Mouse (Mus musculus) cerebellum, adult 18-20 months (tissue): Measurements from ENCODE around the gene Ncmap.
"Not testable (repeated sequence)": the region's sequence is repeated elsewhere in the genome, so short reads cannot be mapped to it uniquely, and the experiment has no call there.

ENCODE experiments used
- DNase-seq, 2 experiments: peaks; one replicate each; pipeline ENCODE4 v3.0.0; 2021

Gene Ncmap

DNA sequence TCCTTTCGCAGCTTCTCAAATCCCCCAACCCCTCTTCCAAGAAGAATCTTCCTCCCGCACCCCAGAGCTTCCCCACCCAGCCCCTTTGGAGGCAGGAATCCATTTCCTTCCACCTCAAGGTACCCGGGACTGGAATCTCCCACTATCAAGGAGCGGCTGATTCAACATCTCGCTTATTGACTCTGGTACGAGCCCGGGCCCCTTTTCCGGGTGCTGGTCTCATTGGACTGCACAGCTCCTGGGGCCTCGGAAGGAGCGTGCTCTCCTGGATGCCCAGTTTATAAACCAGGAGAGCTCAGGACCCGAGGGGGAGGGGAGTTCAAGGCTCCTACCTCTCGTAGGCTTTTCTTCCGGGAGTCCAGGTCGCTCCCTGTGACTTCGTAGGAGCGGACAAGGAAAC lies 476 bp downstream of the Ncmap start:
- no peak for DNase-seq

DNA sequence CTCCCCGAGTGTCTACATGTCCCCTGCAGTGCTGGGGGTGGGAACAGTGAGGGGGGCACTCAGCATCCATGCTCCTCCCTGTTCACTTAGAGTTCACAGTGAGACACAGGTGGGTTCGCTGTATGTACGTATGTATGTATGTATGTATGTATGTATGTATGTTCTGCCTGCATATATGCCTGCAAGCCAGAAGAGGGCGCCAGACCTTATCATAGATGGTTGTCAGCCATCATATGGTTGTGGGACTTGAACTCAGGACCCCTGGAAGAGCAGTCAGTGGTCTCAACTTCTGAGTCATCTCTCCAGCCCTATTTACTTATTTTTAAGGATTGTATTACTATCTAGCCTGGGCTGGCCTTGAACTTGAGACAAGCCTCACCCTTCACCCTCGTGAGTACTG lies 1.7 kb downstream of the Ncmap start:
- DNase-seq, result no peak

DNA sequence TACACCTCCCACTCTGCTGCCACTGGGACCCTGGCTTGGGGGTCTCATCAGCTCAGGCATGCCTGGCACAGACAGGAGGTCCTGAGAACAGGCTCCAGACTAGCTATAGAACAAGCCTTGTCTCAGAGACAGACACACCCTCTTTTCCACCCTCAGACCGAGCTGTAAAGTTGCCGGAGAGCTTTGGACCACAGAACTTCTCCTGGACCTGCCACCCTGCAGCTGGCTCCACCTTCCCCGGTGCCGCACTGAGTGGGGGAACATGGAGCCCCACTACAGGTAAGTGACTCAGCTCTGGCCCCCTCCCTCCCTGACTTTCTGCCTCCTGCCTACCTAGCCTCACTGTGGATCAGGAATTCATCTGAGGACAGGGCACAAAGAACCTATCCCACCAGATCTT lies 2.7 kb downstream of the Ncmap start:
- DNase-seq, result no peak

DNA sequence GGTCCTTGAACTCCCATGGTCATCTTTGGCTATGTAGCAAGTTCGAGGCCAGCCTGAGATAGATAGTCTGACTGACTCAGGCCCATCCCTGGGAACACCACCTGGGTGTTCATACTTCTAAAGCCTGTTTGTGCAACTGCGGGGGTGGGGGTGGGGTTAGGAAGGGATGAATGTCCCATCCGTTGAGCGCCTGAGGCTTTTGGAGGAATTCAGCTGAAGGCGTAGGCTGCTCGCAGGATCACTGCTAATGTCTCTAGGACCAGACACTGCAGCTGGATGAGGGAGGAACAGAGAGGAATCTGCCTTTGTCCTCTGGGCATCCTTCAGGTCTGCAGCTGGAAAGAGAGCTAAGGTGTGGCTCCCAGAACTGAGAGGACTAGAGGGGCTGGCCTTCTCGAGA lies 3.4 kb downstream of the Ncmap start:
- DNase-seq, result no peak

DNA sequence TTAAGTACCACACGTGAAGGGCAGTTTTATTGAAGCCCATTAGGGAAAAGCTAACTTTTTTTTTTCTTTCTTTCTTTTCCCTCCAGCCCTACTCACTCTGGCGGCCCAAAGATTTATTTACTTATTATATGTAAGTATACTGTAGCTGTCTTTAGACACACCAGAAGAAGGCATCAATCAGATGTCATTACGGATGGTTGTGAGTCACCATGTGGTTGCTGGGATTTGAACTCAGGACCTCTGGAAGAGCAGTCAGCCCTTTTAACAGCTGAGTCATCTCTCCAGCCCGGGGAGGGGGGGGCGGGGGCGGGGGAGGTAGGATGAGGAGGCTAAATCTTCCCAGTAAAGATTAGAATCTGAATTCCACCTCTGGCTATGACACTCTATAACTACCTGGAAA lies 4.6 kb downstream of the Ncmap start:
- no peak for DNase-seq

DNA sequence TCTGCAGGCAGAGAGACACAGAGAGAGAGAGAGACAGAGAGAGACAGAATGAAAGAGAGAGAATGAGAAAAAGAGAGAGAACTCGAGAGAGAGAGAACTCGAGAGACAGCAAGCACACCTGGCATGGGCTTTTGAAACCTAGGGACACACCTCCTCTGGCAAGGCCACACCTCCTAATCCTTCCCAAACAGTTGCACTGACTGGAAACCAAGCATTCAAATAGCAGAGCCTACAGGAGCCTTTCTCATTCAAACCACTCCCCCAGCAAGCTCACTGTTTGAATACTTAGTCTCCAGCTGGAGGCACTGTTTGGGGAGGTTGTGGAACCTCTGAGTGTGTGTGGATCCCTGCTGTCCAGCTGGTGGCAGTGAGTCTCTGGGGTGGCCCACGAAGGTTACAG lies 5.2 kb downstream of the Ncmap start:
- DNase-seq, result no peak

DNA sequence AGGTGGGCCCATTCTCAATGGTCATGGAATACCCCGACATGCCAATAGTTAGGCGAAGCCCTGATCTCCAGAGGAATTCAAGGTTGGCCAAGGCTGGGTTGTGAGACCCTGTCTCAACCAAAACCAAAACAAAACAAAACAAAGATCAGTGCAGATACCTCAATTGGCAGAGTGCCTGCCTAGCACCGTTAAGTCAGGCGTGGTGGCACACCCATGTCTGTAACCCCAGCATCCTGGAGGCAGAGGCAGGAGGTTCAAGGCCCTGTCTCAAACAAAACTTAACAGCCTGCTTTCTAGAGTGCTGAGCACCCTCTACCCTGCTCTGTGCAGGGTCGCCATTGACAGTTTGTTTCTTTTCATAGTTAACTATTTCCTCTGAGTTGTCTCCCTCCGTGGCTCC lies 7.0 kb downstream of the Ncmap start:
- DNase-seq, result no peak

DNA sequence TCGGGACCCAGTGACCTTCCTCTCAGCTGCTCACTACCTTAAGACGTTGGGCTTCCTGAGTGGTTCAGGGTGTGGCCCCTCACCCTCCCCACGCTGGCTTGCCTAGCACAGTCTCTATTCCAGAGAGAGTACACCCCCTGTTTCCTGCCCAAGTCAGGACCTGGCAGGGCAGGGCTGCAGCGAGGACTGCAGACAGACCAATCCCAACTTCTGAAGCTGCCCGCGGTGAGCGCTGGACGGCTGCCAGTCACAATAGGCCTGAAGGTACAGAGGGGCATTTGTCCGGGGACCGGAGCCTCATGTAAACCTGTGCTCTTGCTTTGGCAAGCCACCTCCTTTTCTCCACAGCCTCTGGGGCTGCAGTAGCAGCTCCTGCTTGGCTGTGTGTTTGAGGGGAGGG lies 12.4 kb downstream of the Ncmap start:
- no peak for DNase-seq

DNA sequence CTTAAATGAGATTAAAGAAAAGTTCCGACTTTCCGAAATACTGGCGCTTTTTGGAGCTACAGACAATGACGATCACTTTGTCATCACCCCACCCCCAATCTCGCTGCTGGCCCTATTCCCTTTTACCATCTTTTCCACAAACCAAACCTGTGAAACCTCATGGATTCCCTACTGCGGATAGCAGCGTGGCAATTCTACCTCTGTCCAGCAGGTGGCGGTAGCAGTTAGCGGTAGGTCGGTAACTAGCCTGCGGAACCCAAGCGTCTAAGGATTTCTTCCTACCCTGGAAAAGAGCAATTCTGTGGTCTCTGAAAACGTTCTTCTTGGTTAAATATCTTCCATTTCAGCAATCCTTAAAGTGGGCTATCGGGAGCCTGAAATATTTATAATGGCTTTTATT lies 15.7 kb downstream of the Ncmap start:
- peak; percentile 79 to 84 for DNase-seq

DNA sequence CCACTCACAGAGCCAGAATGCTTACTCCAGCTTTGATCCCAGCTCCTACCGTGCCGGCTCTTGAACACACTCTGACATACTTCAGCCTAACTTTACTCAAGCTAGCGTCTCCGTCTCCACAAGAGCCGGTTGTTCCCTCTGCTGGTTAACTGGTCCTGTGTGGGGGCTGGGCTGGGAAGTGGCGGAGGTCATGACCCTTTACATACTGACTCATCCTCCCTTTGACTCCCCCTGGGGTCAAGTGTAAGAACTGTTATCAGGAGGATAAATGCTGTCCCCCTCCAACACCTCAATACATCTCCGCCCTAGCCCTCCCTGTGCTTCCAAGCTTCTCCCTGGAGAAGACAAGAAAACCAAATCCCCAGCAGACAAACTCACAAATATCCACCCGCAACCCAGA lies 16.7 kb downstream of the Ncmap start:
- DNase-seq, result no peak

DNA sequence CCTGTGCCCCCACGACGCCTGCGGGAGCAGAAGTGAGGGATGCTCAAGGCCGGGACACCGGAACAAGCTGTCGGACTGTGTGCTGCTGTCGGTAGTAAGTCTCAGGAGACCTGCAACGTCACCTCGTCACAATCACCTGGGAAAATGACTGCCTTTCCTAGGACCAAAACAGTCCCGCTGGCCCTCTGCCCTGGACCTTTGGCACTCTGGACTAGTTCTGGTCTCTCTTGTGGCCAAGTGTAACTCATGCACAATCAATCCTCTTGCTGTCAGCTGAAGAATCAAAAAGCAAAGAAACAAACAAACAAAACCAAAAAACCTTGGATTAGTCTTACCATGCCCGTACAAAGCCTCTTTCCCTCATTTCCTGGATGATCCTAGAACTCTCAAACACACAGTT lies 20.8 kb downstream of the Ncmap start:
- DNase-seq, result no peak

DNA sequence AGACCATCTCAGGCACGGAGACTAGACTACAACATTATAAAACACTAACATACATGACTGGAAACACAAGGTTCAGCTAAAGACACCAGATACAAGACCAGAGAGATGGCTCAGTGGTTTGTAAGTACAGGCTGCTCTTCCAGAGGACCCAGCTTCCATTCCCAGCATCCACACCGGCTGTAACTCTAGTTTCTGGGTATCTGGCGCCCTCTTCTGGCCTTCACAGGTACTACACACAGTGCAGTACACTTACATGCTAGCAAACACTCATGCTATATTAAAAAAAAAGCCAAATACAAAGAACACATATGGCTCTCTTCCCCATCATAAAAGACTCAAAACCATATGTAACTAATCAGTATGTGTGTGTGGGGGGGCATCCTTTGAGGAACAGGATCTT lies 22.6 kb downstream of the Ncmap start:
- DNase-seq, result no peak

DNA sequence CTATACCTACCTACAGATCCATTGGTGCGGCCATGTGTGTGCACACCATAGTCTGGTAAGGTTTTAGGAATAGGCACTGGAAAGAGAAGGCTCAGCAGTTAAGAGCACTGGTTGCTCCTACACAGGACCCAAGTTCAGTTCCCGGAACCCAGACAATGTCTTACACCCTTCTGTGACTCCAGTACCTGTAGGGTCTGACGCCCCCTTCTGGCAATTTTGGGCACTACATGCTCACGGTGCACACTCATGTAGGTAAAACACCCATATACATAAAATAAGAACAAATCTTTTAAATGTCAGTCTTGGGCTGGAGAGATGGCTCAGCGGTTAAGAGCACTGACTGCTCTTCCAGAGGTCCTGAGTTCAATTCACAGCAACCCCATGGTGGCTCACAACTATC lies 24.7 kb downstream of the Ncmap start:
- DNase-seq, result no peak

DNA sequence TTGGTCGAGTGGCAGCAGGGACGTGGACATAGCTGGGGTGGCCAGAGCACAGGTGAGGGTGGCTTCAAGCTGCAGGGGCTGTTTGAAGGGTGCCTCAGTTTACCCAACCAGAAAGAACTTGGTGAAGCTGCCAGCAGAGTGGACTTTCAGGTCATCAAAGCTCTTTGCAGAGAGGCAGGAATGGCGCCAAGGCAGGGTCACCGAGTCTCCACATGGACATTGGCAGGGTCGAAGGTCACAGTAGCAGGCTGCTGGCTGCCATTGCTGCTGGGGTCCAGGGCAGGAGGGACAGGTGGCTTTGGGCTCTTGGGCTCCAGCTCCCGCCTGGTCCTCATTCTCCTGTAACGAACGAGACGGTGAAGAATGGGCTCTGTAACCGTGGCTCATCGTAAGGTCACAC lies 27.7 kb downstream of the Ncmap start:
- DNase-seq, result no peak

DNA sequence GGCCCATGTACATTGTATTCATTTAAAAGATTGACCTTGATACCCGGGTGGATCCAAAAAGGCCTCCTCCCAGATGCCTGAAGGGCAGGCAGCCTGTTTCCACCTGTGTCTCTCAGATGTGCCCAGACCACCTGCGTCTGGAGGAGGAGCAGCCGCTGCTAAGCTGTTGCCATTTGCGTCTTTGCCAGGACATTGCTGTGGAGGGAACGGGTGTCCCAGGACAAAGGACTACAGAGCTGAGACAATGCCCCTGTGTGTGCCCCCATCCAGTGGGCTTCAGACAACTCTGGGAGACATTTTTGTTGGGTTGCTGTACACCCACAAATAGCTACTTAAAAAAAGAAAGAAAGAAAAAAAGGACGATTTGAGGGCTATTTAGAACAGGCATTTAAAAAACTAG lies 35.2 kb downstream of the Ncmap start:
- DNase-seq, result no peak

DNA sequence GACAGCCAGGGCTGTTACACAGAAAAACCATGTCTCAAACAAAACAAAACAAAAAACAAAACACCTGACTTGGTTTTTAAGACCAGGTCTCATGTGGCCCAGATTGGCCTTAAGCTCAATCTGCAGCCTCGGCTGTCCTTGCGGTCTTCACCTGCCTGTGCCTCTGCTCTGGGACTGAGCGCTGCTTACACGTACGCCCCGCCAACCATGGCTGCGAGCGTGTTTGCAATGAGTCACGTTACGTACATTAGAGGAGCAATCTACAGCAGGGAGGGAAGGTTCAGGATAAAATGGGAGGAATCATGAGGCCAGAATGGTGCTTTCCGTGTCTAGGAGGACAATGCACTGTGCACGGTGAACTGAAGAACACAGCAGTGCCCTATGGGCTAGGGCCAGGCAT lies 36.3 kb downstream of the Ncmap start:
- no peak for DNase-seq

DNA sequence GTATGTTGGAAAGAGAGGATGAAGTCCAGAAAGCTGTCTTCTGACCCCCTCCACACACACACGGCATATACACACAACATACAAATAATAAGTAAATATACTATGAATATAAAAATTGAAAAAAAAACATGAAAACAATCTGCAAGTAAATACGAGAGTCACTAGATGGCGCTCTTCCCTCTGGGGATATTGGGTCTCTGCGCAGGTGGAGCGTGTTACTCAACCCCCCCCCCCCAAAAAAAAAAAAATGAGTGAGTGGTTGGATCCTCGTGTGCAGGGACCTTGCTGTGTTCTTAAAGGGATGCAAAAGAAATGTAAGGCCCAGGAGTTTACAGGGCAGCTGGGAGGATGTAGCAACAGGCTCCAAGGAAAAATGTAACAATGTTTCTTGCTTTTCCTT lies 39.3 kb downstream of the Ncmap start:
- DNase-seq, result peak; percentile 21 to 53

DNA sequence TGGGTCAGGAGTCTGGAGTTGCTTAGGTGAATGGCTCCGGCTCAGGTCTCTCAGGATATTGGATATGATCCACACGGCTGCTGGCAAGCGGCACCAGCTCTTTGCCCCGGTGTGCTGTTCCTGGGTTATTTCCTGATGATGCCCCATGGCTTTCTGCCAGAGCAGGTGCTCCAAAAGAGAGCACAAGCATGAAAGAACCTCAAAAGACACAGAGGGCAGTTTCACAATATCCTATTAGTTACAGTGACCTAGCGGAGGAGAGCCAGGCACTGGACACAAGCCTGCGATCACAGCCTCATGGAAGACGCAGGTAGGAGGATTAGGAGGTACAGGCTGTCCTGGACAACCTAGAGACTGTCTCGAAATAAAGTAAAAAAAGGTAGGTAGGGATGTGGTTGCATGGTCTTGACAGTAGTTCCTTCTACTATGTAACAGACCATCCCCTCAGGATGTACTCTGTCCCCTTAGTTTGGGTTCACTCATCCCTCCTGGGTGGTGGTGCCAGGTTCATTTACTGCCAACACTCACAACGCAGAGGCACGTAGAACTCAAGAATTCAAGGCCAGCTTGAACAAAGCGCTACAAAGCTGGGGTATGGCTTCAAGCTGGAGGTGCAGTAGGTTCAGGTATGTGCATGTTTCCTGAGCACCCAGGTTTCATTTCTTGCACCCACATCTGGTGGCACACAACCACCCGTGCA lies 40.7 kb downstream of the Ncmap start:
- DNase-seq, result no peak

DNA sequence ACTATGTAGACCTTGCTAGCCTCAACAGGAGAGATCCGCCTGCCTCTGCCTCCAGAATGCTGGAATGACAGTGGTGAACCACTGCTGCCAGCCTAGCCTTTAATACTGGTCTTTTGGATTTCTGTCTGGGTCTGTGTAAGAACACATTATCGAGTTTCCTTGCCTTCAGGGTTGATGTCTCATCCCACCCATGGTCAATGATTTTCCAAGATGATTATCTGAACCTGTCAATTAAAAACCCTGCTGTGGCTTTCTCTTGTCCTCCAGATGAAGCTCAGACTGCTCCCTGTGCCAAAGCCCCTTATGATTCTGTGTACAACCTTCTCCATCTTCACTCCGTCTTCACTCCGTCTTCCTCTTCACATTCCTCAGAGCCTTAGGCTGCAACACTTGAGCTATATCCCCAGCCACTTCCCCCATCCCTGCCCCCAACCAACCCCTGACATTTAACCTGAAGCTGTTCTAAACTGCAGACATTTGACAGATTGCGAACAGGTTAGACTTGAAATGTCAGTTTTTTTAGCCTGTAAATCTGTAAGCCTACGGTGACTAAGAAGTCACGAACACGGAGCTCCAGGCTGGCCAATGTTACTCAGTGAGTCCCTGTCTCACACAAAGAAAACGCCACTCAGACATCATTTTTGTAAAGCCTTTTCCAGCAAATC lies 42.0 kb downstream of the Ncmap start:
- DNase-seq, result no peak

DNA sequence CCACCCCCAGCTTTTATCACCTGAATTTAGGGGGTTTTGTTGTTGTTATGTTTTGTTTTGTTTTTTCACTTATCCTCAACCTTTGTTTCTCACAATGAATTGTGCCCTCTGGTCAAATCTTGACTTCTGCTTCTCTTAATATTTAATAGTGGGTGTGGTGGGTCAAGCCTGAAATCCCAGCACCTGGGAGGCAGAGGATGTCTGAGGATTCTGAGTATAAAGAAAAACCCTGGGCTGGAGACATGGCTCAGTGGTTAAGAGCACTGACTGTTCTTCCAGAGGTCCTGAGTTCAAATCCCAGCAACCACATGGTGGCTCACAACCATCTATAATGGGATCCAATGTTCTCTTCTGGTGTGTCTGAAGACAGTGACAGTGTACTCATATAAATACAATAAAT lies 43.3 kb downstream of the Ncmap start:
- not testable (repeated sequence) for DNase-seq

DNA sequence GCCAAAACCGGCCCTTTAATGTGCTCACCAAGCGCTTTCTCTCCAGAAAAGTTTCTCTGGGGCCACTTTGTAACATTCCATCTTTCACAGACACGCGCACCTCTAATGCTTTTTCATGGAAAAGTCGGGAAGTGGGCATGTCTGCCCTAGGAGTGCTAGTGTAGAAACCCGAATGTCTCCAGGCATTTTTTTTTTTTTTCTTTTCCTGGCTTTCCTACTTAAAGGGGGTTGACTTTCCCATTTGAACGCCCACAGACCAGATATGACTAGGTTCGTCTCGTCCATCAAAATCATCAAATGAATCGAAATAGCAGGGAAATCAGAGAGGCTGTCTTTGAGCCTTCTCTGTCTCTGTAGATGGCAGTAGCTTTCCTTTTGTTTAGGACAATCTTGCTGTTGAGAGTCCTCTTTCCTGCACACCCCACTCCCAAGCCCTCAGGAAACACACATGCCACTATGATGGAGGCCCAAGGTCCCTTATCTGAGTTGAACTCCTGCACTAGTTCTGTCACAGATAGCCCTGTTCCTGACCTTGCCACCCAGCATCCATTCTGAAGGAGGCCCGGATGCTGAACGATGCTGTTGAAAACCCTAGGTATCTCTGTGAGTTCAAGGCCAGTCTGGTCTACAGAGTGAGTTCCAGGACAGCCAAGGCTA lies 44.1 kb downstream of the Ncmap start:
- peak in 1 of 2 experiments; percentile 19 for DNase-seq

DNA sequence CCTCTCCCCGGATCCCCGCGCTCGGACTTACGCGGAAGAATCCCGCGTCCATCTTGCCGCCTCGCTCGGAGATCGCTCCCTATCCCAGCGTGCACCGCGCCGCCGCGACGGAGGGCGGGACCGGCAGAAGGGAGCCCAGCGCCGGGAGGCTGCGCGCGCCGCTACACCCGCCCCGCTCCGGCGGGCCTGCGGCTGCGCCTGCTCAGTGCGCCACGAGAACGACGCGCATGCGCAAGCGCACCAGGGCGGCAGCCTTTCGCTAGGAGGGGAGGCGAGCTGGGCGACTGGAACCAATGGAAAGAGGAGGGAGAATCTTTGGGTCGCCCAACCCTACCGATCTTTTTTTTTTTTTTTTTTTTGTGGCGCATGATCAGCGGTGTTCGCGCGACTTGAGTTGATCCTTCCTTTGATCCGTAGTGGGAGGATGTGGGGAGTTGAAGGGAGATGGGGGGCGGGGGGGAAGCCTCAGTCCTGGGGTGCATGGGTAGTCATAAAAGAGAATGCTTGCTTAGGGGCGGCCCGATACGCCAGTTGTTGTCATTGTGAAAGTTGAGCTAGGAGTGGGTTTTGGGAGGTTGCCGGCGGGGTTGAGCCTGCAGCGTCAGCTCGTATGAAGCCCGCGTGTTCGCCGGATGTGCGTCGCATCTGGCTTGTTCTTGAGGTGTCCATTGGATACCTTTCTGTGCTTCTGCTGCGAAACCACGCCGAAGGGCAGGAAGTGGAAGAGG lies 44.8 kb downstream of the Ncmap start, which contains the start of gene Srrm1:
Gene Srrm1 (minus strand): TSS at position 256 of the 728 bp plus-strand sequence.
- DNase-seq, result peak; percentile 98 to 100

DNA sequence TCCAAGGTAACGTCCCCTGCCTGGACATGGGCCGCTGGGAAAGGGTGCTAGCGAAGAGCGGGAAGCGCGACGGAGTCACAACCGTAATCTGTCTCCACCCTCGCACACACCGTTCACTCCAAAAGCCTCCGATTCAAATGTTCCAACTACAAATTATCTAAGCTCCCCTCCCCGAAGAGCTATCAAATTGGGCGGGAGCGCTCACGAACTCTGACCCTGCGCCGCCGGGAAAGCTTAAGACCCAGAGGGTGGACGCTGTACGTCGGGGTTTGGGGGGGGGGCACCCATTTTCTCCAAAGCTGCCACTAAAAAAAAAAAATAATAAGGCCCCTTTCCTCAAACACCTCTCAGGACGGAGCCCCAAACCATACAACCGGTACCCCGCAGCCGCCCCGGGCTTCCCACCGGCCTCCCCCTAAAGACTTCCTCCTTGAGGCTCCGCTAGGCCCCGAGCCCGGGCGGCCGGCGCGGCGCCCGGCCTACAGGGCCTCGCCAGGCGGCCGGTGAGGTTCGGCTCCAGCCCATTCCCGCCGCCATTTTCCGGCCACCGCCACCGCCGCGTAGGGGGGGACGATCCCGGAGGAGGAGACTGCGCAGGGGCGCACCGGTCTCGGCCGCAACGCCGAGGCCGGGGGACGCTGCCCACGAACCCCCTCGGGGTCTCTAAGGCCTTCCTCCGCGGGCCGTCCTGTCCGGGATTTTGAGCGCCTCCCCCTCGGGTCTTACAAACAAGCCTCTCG lies 45.5 kb downstream of the Ncmap start:
- DNase-seq, result no peak
